Mouse (Mus musculus) lung, postnatal 4 days (tissue): Measurements from ENCODE around the gene Trpm8.

ENCODE experiments used
- DNase-seq, 2 experiments: peaks; one replicate each; pipeline ENCODE4 v3.0.0; 2021

Trpm8 gene

GRCm38 (mm10) chr1:88285652-88286051, 8.2 kb downstream of the Trpm8 start:
- DNase-seq, result no peak

DNA sequence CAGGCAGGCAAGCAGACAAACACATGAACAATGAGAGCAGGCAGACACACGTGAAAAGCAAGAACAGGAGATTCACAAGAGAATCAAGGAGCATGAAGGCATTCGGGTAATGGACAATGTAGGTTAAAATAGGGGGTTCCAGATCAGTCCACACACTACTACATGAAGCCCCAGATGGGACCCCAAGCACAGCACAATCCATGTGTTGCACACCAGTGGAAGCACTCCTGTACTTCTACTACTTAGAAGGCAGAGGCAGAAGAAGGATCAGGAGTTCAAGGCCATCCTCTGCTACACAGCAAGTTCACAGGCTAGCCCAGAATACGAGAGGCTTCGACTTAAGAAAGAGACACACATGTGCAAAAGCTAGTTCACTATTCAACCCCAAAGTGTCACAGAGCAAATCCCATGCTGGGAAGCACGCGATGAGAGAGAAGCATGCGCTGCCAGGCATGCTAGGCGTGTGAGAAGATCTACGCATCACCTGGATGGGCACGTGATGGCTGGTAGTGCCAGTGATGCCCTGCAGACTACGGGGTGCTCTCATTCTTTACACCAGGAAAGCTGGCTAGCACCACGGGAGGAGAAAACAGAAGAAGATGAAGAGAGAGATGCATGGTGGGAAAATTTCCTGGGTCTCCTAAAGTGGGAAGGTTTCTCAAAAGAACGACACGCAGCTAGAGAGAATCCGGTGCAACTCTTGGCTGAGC, 8.8 kb downstream of the Trpm8 start:
- peak in 1 of 2 experiments; percentile 35 for DNase-seq

- DNase-seq, result no peak
These were observed 9.6 kb downstream of the Trpm8 start for GRCm38 (mm10) chr1:88286887-88287696.

- peak; percentile 61 to 77 for DNase-seq
These were observed 10.2 kb downstream of the Trpm8 start for GRCm38 (mm10) chr1:88287697-88287980.

DNA sequence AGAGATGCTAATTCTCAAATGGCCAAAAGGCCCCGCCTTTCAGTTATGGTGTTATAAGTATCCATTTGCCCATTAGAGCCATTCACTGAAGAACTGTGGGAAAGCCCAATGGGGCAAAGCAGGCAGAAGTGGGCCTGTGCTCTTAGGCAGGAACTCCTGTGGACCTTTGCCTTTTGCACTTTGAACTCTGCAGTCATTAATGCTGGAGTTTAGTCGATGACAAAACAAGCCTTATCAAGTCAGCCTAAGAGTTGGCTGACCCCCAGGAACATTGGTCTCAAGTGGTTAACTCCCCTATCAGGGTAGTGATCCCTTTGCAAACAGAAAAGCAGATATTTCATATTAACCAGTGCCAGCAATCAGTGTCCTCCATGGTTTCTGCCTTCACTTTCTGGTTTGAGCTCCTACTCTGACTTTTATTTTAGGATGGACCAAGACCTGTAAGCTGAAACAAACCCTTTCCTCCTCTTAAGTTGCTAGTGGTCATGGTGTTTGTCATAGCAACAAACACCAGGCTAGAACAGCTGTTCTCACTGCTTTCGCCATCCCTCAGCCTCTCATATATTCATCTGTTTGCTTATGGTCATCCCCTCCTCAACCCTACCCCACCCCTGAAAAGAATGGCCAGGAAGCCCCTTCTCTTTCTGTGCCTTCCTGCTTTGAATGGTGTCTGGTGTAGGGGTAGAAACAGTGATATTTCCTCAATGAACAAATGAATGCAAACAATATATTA, 10.8 kb downstream of the Trpm8 start:
- DNase-seq, result no peak

DNA sequence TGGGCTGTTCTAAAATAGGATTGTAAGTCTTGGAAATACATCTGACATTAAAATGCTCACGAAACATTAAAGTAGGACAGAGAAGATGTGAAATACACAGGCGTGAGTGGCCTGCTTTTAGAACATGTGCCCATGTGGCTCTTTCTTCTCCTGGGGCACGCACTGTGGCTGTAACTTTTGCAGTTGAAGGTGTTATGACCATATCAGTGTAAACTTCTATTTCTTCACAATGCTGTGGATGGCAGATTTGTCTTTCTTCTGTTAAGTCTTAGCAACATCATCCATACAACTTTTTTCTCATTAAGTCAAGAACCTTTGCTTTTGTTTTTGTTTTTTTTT, 11.3 kb downstream of the Trpm8 start:
- DNase-seq, result no peak

- no peak for DNase-seq
These were observed 11.7 kb downstream of the Trpm8 start for GRCm38 (mm10) chr1:88289152-88289551.

DNA sequence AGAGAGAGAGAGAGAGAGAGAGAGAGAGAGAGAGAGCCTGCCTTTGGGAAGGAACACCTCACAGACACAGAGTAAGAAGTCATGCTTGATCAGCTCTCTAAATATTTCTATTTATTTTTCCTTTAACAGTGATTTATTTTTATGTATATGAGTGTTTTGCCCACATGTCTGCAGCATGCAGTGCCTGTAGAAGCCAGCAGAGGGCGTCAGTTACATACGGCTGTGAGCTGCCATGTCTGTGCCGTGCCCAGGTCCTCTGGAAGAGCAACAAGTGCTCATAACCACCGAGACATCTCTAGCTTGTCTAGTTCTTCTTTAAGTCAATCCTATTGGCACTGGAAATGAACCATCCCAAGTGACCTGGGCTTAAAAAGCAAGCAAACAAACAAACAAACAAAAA, 12.5 kb downstream of the Trpm8 start:
- peak; percentile 50 to 60 for DNase-seq

- no peak for DNase-seq
These were observed 13.1 kb downstream of the Trpm8 start for GRCm38 (mm10) chr1:88290511-88290910.

DNA sequence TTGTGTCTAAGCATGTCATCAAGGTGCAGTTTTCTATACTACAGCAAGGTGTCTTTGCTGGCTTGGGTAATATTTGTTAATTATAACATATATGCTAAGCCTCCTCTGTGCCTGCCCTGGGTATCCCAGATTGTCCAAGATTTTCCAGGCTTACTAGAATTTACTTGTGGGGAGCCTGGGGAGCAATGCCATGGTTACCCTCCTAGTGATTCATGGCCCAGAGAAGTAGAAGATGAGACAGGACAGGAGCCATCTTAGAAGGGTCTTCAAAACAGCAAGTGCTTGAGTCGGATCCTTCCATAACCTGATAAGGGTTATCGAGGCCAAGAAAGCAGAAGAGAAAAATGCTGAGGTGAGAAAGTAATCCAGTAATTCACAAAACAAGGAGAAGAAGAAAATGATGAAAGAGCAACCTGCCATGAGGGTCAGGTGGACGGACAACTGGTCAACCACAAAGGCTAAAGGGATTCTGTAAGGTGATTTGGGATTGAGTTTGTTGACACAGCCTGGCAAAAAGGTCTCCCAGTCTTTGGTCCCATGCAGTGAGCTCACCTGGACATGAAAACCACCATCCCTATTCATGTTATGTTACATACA, 14.0 kb downstream of the Trpm8 start:
- no peak for DNase-seq

- DNase-seq, result no peak
These were observed 14.6 kb downstream of the Trpm8 start for GRCm38 (mm10) chr1:88292057-88292456.

- no peak for DNase-seq
These were observed 17.2 kb downstream of the Trpm8 start for GRCm38 (mm10) chr1:88294650-88295049.

DNA sequence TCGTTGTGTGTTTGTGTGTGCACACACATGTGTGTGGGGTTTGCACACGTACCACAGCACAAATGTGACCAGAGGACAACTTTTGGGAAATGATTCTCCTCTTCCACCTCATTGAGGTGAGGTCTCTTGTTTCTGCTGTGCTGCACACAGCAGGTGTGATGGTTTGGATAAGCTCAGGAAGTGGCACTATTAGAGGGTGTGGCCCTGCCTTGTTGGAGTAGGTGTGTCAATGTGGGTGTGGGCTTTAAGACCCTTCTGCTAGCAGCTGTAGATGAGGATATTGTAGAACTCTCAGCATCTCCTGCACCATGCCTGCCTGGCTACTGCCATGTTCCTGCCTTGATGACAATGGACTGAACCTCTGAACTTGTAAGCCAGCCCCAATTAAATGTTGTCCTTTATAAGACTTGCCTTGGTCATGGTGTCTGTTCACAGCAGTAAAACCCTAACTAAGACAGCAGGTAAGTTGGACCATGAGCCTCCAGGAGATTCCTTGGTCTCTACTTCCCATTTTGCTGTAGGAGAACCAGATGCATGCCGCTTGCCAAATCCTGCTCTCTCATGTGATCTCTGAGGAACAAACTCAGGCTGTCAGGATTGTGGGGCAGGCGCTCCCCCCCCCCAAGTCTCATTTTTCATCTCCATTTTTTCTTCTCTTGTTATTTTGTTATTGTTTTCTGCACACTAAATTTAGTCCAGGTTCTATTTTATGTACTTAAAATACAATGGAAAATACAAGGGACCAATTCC, 18.9 kb downstream of the Trpm8 start:
- no peak for DNase-seq

GRCm38 (mm10) chr1:88297480-88298258, 20.2 kb downstream of the Trpm8 start:
- no peak for DNase-seq

- no peak for DNase-seq
These were observed 21.4 kb downstream of the Trpm8 start for GRCm38 (mm10) chr1:88298686-88299528.

- no peak for DNase-seq
These were observed 22.1 kb downstream of the Trpm8 start for GRCm38 (mm10) chr1:88299529-88299945.

DNA sequence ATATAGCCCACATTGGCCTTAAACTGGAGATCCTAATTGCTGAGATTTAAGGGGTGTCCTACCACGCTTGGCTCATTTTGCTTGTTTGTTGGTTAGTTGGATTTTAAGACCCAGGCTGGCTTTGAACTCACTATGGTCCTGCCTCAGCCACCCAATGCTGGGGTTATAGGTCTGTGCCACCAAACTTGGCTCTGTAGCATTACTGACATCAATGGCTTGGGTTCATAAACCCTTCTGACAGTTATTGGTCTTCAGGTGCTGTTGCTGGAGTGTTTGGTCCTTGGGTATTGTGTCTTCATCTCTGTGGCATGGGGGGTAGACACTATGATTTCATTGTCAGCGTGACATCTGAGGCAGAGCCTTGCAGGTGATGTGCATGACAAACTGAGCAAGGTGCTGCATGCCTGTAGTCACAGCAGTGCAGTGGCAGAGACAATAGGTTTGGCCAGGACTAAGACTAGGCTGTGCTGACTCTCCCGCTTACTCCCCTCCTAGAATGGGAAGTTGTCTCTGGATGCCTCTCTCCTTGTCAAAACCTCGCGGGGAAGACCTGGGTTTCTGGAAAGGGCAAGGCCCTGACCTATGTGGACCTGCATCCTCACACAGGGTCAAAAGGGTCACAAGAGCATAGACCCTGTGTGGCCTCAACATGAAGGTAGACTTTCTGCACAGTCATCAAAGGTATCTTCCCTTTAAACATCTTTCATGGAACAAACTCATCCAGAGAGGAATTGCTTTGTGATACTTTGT, 23.0 kb downstream of the Trpm8 start:
- DNase-seq, result no peak

DNA sequence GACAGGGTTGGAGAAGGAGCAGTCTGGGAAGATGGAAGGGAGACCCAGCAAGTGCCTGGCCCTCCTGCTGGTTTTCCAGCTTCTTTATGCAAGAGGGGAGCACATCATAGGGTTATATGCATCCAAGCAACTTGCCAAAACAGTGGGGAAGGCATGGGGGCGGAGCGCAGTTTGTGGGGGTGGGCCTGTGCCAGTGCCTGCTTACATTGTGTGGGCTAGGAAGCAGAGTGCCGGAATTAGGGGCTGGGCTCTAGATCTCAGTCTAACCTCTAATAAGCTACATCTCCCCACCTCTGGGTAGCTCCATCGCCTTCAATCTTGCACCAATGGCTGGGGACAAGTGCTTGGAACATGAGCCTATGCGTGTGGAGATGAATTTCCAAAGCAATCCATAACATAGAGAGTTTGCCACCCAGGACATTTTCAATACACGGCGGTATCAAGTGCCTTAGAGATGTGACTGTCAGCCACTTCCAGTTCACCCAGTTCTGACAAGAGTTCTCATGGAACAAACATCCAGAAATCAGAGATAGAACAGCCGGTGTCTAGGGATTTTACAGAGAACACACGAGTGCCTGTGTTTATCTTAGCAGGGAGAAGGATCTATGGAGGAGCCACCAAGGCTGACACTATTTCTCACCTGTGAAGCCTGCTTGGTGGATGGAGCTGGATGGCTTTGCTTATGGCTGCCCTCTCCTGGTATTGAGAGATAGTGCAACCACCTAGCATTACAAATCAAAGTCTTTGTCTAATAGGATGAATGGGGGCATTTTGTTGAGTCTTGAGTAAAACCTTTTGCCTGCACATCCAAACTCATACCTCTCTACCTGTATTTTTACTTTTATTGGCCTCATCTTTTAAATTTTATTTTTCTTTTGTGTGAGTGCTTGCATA, 23.9 kb downstream of the Trpm8 start:
- DNase-seq, result no peak

DNA sequence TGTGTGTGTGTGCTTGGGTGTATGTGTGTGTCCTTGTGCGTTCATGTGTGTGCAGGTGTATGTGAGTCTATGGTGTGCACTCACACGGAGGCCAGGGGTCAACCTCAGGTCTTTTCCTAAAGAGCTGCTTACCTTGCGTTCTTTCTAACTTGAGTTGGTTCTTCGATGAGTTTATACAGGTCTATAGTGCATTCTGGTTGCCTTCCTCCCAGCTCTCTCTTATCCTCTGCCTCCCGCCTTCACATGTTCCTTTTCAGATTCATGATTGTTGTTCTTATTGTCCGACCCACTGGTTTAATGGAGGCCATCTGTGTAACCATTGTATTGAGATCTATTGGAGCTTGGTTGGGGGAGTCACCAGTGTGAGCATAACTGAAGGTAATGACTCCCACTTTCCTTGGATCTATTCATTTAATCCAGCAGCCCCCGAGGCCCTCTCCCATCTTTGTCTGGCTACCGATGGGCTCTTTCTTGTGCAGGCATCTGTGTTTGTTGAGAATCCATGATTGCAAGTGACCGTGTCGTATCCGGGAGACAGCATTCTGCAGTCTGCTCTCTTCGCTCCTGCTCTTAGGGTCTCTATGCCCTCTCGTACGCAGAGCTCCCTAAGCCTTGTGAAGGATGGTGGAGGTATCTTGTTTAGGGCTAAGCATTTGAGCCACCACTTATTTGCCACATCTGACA, 24.7 kb downstream of the Trpm8 start:
- DNase-seq, result no peak
